Mouse (Mus musculus): ENCODE data around the gene Lrrc63. TPM values are rescaled to one million over a fixed set of nuclear protein-coding genes. Genes with fewer than 3 reads are reported as not detected.

Lrrc63 gene
- total and polyA plus RNA-seq, 2 experiments from 2014 or later: 0.09 TPM; not detected in 1

- H3K27me3 ChIP-seq (ENCODE audit: insufficient read depth, low read length): no peaks in the 10 kb centered on the region
- no peak overlapping the region for H3K4me3 ChIP-seq (ENCODE audit: low read length)
- DNase-seq (ENCODE audit: low spot score) (no peak), ATAC-seq (no peak)
- H3K4me2 ChIP-seq (ENCODE audit: low read depth, low read length): no peak overlapping the region
- H3K9ac ChIP-seq (replicated peaks; ENCODE audit: low read length): no peak overlapping the region
- 86% methylated on average over 2 of the region's 2 CpGs for WGBS
- H3K27ac ChIP-seq: no peak overlapping the region
- no peaks in the 10 kb centered on the region for H3K36me3 ChIP-seq (ENCODE audit: insufficient read depth, low read length)
- no peak for TF ChIP-seq CTCF (IDR thresholded peaks at IDR 0.05; ENCODE audit: low read depth)
- H3K4me1 ChIP-seq (ENCODE audit: insufficient read depth, low read length): no peaks in the 10 kb centered on the region
- no peaks in the 10 kb centered on the region for H3K9me3 ChIP-seq (ENCODE audit: low read length)
Measured at GRCm38 (mm10) chr14:75139225-75139624, 8.5 kb upstream of the Lrrc63 start.

GRCm38 (mm10) chr14:75138503-75138902 lies 7.8 kb upstream of the Lrrc63 start:
- no peaks in the 10 kb centered on the region for H3K36me3 ChIP-seq (ENCODE audit: insufficient read depth, low read length)
- no peak for DNase-seq (ENCODE audit: low spot score)
- H3K4me1 ChIP-seq (ENCODE audit: insufficient read depth, low read length): no peaks in the 10 kb centered on the region
- ATAC-seq: no peak
- no peaks in the 10 kb centered on the region for H3K9me3 ChIP-seq (ENCODE audit: low read length)
- no peak overlapping the region for H3K4me3 ChIP-seq (ENCODE audit: low read length)
- 84% methylated on average over 10 of the region's 10 CpGs for WGBS
- no peak overlapping the region for H3K4me2 ChIP-seq (ENCODE audit: low read depth, low read length)
- no peak overlapping the region for H3K27ac ChIP-seq
- no peaks in the 10 kb centered on the region for H3K27me3 ChIP-seq (ENCODE audit: insufficient read depth, low read length)
- TF ChIP-seq CTCF (IDR thresholded peaks at IDR 0.05; ENCODE audit: low read depth): no peak
- no peak overlapping the region for H3K9ac ChIP-seq (replicated peaks; ENCODE audit: low read length)

GRCm38 (mm10) chr14:75136119-75136966 lies 5.7 kb upstream of the Lrrc63 start:
- WGBS: 80% methylated on average over 25 of the region's 25 CpGs
- ATAC-seq: no peak
- Histone ChIP-seq H3K4me2 (ENCODE audit: low read depth, low read length) (no peak overlapping the region), H3K27ac (no peak overlapping the region), H3K9me3 (ENCODE audit: low read length) (no peaks in the 10 kb centered on the region), H3K4me1 (ENCODE audit: insufficient read depth, low read length) (no peaks in the 10 kb centered on the region), H3K27me3 (ENCODE audit: insufficient read depth, low read length) (no peaks in the 10 kb centered on the region), H3K9ac (replicated peaks; ENCODE audit: low read length) (no peak overlapping the region), H3K4me3 (ENCODE audit: low read length) (no peak overlapping the region), H3K36me3 (ENCODE audit: insufficient read depth, low read length) (no peaks in the 10 kb centered on the region)
- no peak for TF ChIP-seq CTCF (IDR thresholded peaks at IDR 0.05; ENCODE audit: low read depth)
- no peak for DNase-seq (ENCODE audit: low spot score)

- WGBS: 3% methylated on average over 12 of the region's 12 CpGs
- Histone ChIP-seq H3K4me3 (ENCODE audit: low read length) (peak overlapping the region; percentile 60), H3K36me3 (ENCODE audit: insufficient read depth, low read length) (no peaks in the 10 kb centered on the region), H3K9me3 (ENCODE audit: low read length) (no peaks in the 10 kb centered on the region), H3K27ac (no peak overlapping the region), H3K4me1 (ENCODE audit: insufficient read depth, low read length) (no peaks in the 10 kb centered on the region), H3K4me2 (ENCODE audit: low read depth, low read length) (peak overlapping the region; percentile 82), H3K9ac (replicated peaks; ENCODE audit: low read length) (no peak overlapping the region; the same call in 1 of the 2 replicates), H3K27me3 (ENCODE audit: insufficient read depth, low read length) (no peaks in the 10 kb centered on the region)
- DNase-seq (ENCODE audit: low spot score) (peak; percentile 11), ATAC-seq (no peak)
- no peak for TF ChIP-seq CTCF (IDR thresholded peaks at IDR 0.05; ENCODE audit: low read depth)
Measured at GRCm38 (mm10) chr14:75131324-75131935, 749 bp upstream of the Lrrc63 start.

GRCm38 (mm10) chr14:75121658-75122057 lies 9.0 kb downstream of the Lrrc63 start:
- no peak for DNase-seq (ENCODE audit: low spot score)
- ATAC-seq: no peak
- H3K9me3 ChIP-seq (ENCODE audit: low read length): no peaks in the 10 kb centered on the region
- no peaks in the 10 kb centered on the region for H3K36me3 ChIP-seq (ENCODE audit: insufficient read depth, low read length)
- no peaks in the 10 kb centered on the region for H3K27me3 ChIP-seq (ENCODE audit: insufficient read depth, low read length)
- no peak overlapping the region for H3K9ac ChIP-seq (replicated peaks; ENCODE audit: low read length)
- no peak for TF ChIP-seq CTCF (IDR thresholded peaks at IDR 0.05; ENCODE audit: low read depth)
- no peak overlapping the region for H3K27ac ChIP-seq
- no peak overlapping the region for H3K4me2 ChIP-seq (ENCODE audit: low read depth, low read length)
- no peaks in the 10 kb centered on the region for H3K4me1 ChIP-seq (ENCODE audit: insufficient read depth, low read length)
- no peak overlapping the region for H3K4me3 ChIP-seq (ENCODE audit: low read length)
- WGBS: 89% methylated on average over 8 of the region's 8 CpGs

- Histone ChIP-seq H3K27ac (no peak overlapping the region), H3K4me2 (ENCODE audit: low read depth, low read length) (no peak overlapping the region), H3K4me3 (ENCODE audit: low read length) (no peak overlapping the region), H3K27me3 (ENCODE audit: insufficient read depth, low read length) (no peaks in the 10 kb centered on the region), H3K9ac (replicated peaks; ENCODE audit: low read length) (no peak overlapping the region), H3K36me3 (ENCODE audit: insufficient read depth, low read length) (no peaks in the 10 kb centered on the region), H3K4me1 (ENCODE audit: insufficient read depth, low read length) (no peaks in the 10 kb centered on the region), H3K9me3 (ENCODE audit: low read length) (no peaks in the 10 kb centered on the region)
- DNase-seq (ENCODE audit: low spot score) (no peak), ATAC-seq (no peak)
- no peak for TF ChIP-seq CTCF (IDR thresholded peaks at IDR 0.05; ENCODE audit: low read depth)
- WGBS: 91% methylated on average over 5 of the region's 5 CpGs
Measured at GRCm38 (mm10) chr14:75102956-75103355, 27.7 kb downstream of the Lrrc63 start.

GRCm38 (mm10) chr14:75077946-75078345 lies 52.7 kb downstream of the Lrrc63 start:
- Histone ChIP-seq H3K9ac (replicated peaks; ENCODE audit: low read length) (no peak overlapping the region), H3K4me1 (ENCODE audit: insufficient read depth, low read length) (no peaks in the 10 kb centered on the region), H3K36me3 (ENCODE audit: insufficient read depth, low read length) (no peaks in the 10 kb centered on the region), H3K4me3 (ENCODE audit: low read length) (no peak overlapping the region), H3K9me3 (ENCODE audit: low read length) (no peaks in the 10 kb centered on the region), H3K27ac (no peak overlapping the region), H3K4me2 (ENCODE audit: low read depth, low read length) (no peak overlapping the region), H3K27me3 (ENCODE audit: insufficient read depth, low read length) (no peaks in the 10 kb centered on the region)
- WGBS: 58% methylated on average over 6 of the region's 6 CpGs
- ATAC-seq (no peak), DNase-seq (ENCODE audit: low spot score) (peak; percentile 27)
- TF ChIP-seq CTCF (IDR thresholded peaks at IDR 0.05; ENCODE audit: low read depth): no peak

Data from hindbrain, postnatal 0 days (tissue).